Mouse (Mus musculus): ENCODE results near the gene Cer1. TPM values are rescaled to one million over a fixed set of nuclear protein-coding genes. Genes with fewer than 3 reads are reported as not detected.

Cer1 gene
- total RNA-seq, 2 experiments from 2014 or later, result 0.28 TPM; not detected in 1

GRCm38 (mm10) chr4:82876656-82877055, 8.3 kb downstream of the Cer1 start:
- intact Hi-C loops (cut with DNase I), result no loop called here
- no peak for DNase-seq

- intact Hi-C loops (cut with DNase I), result no loop called here
- no peak for DNase-seq
These were observed 9.4 kb downstream of the Cer1 start for GRCm38 (mm10) chr4:82875532-82875931.

GRCm38 (mm10) chr4:82874791-82875190, 10.2 kb downstream of the Cer1 start:
- no peak for DNase-seq
- intact Hi-C loops (cut with DNase I), result no loop called here

GRCm38 (mm10) chr4:82872548-82872947, 12.4 kb downstream of the Cer1 start:
- intact Hi-C loops (cut with DNase I), result no loop called here
- DNase-seq, result no peak

GRCm38 (mm10) chr4:82872121-82872520, 12.8 kb downstream of the Cer1 start:
- intact Hi-C loops (cut with DNase I), result no loop called here
- no peak for DNase-seq

- intact Hi-C loops (cut with DNase I), result no loop called here
- no peak for DNase-seq
These were observed 14.0 kb downstream of the Cer1 start for GRCm38 (mm10) chr4:82870931-82871330.

GRCm38 (mm10) chr4:82867731-82868445, 17.1 kb downstream of the Cer1 start:
- no peak for DNase-seq
- intact Hi-C loops (cut with DNase I), result no loop called here

GRCm38 (mm10) chr4:82867111-82867510, 17.8 kb downstream of the Cer1 start:
- intact Hi-C loops (cut with DNase I), result no loop called here

GRCm38 (mm10) chr4:82864974-82865699, 19.8 kb downstream of the Cer1 start:
- DNase-seq, result no peak
- intact Hi-C loops (cut with DNase I), result no loop called here

More at GRCm38 (mm10) chr4:82867111-82867510, 17.8 kb downstream of the Cer1 start:
- DNase-seq, result no peak

GRCm38 (mm10) chr4:82863316-82863715, 21.6 kb downstream of the Cer1 start:
- intact Hi-C loops (cut with DNase I), result no loop called here
- peak; percentile 79 for DNase-seq

- DNase-seq, result no peak
- intact Hi-C loops (cut with DNase I), result no loop called here
These were observed 23.5 kb downstream of the Cer1 start for GRCm38 (mm10) chr4:82861451-82861850.

GRCm38 (mm10) chr4:82860566-82860965, 24.4 kb downstream of the Cer1 start:
- no peak for DNase-seq
- intact Hi-C loops (cut with DNase I), result no loop called here

- intact Hi-C loops (cut with DNase I), result loop anchor here (5.0 kb wide), 1 partner anchor 73 kb away; no protein-coding TSS in a partner anchor
- peak; percentile 74 for DNase-seq
These were observed 25.5 kb downstream of the Cer1 start, which contains the start of gene Zdhhc21 for GRCm38 (mm10) chr4:82859131-82860125. TSS of gene Zdhhc21 (minus strand) at chr4:82859958.

- intact Hi-C loops (cut with DNase I), result loop anchor here (5.0 kb wide), 1 partner anchor 74 kb away; no protein-coding TSS in a partner anchor
- DNase-seq, result no peak
These were observed 26.4 kb downstream of the Cer1 start for GRCm38 (mm10) chr4:82858431-82859010.

GRCm38 (mm10) chr4:82856986-82857385, 28.0 kb downstream of the Cer1 start:
- DNase-seq, result no peak
- intact Hi-C loops (cut with DNase I), result loop anchor here (5.0 kb wide), 1 partner anchor 75 kb away; no protein-coding TSS in a partner anchor

GRCm38 (mm10) chr4:82853809-82854208, 31.1 kb downstream of the Cer1 start:
- intact Hi-C loops (cut with DNase I), result no loop called here
- no peak for DNase-seq

- intact Hi-C loops (cut with DNase I), result no loop called here
- DNase-seq, result no peak
These were observed 36.3 kb downstream of the Cer1 start for GRCm38 (mm10) chr4:82848552-82849234.

GRCm38 (mm10) chr4:82837526-82838240, 47.3 kb downstream of the Cer1 start:
- DNase-seq, result no peak
- intact Hi-C loops (cut with DNase I), result no loop called here
